Mouse (Mus musculus) olfactory bulb, adult 2 months (tissue): ENCODE measurements at regions not wholly inside any gene's neighbourhood (a gene's known extent, or its start where the extent isn't known, plus 50 kb on each side); places are given as distances from the start of the nearest gene placed in this dataset.

Source experiments
- CTCF ChIP-seq: fragments of 200-500 bp; IDR thresholded peaks from 2 replicates; pipeline ENCODE4 v1.5.1; 2012; ENCODE audit warnings: low read depth, mild to moderate bottlenecking, low read length, moderate library complexity; ENCODE audit not compliant: insufficient read depth
- POLR2A ChIP-seq: fragments of 200-500 bp; IDR thresholded peaks from 2 replicates; pipeline ENCODE4 v1.6.1; 2012; ENCODE audit warnings: mild to moderate bottlenecking, low read depth, low read length, moderate library complexity; ENCODE audit not compliant: insufficient read depth

GRCm38 (mm10) chr10:118087570-118088340 lies 53.9 kb upstream of the Mdm1 start:
- TF ChIP-seq POLR2A: no peak
- no peak for TF ChIP-seq CTCF
